Mouse (Mus musculus) layer of hippocampus, adult 11-12 months (tissue): ENCODE measurements at regions not wholly inside any gene's neighbourhood (a gene's known extent, or its start where the extent isn't known, plus 50 kb on each side); places are given as distances from the start of the nearest gene placed in this dataset.

Source experiments
- DNase-seq: peaks from one replicate; pipeline ENCODE4 v3.0.0; 2022; ENCODE audit warnings: low spot score

- no peak for DNase-seq
Observed at GRCm38 (mm10) chr10:55096223-55096622, 1010.5 kb upstream of the Msl3l2 start.

GRCm38 (mm10) chr10:55097225-55097624 is 1009.5 kb upstream of the Msl3l2 start:
- no peak for DNase-seq

GRCm38 (mm10) chr10:55098278-55098677 is 1008.4 kb upstream of the Msl3l2 start:
- no peak for DNase-seq

- no peak for DNase-seq
Observed at GRCm38 (mm10) chr10:55112217-55112616, 994.5 kb upstream of the Msl3l2 start.

- no peak for DNase-seq
Observed at GRCm38 (mm10) chr10:55148190-55148589, 958.5 kb upstream of the Msl3l2 start.

- DNase-seq, result no peak
Observed at GRCm38 (mm10) chr10:55192176-55192575, 914.5 kb upstream of the Msl3l2 start.

GRCm38 (mm10) chr10:55194144-55194543 is 912.6 kb upstream of the Msl3l2 start:
- DNase-seq, result no peak

- DNase-seq, result no peak
Observed at GRCm38 (mm10) chr10:55195266-55195665, 911.5 kb upstream of the Msl3l2 start.

- no peak for DNase-seq
Observed at GRCm38 (mm10) chr10:55237156-55237555, 869.6 kb upstream of the Msl3l2 start.

- DNase-seq, result no peak
Observed at GRCm38 (mm10) chr10:55257351-55257750, 849.4 kb upstream of the Msl3l2 start.

- DNase-seq, result peak; percentile 3
Observed at GRCm38 (mm10) chr10:55300141-55300540, 806.6 kb upstream of the Msl3l2 start.

GRCm38 (mm10) chr10:55333836-55334235 is 772.9 kb upstream of the Msl3l2 start:
- no peak for DNase-seq

GRCm38 (mm10) chr10:55335997-55336396 is 770.7 kb upstream of the Msl3l2 start:
- DNase-seq, result no peak

GRCm38 (mm10) chr10:55348071-55348470 is 758.6 kb upstream of the Msl3l2 start:
- no peak for DNase-seq
